Comparison of ENCODE assay signal across 9 mouse cellular contexts in genomic region chr4:134371316-134371855, GRCm38 (mm10). TPM values are rescaled to one million over a fixed set of nuclear protein-coding genes. Genes with fewer than 3 reads are reported as not detected.
DNase-seq lines count a peak whose midpoint lies in the region; ATAC-seq lines count a peak whose summit lies in the region.
"Had no signal": no experiment of that assay in that cellular context is flagged by ENCODE, and none has a peak within 500 bp of the region (broad histone marks: within the 10 kb centered on the region; RNA-seq: fewer than 3 reads in every experiment).

No protein-coding gene starts in this region.

- ATAC-seq in CD4-positive, CD25-positive, alpha-beta regulatory T cell, adult 4 months = no peak
- peak; percentile 9 for ATAC-seq in inflammation-experienced regulatory T-cells, adult 6 months

- DNase-seq in CD4-positive, CD25-positive, alpha-beta regulatory T cell, adult 2 months (ENCODE audit: low read depth, low spot score) = peak; percentile 20
- peak; percentile 34 for DNase-seq in right cerebral cortex, adult 18-20 months
- no peak for DNase-seq in right cerebral cortex, postnatal 25 days
- DNase-seq in naive thymus-derived CD4-positive, alpha-beta T cell, adult 2 months (ENCODE audit: low read depth) = peak; percentile 42
- no peak for DNase-seq in testis, postnatal 10 days (ENCODE audit: low spot score)
- DNase-seq in adrenal gland, adult 8-10 months = no peak

RNA-seq across cellular contexts. Expression of gene Extl1, which starts 12.3 kb away (rescaled TPM):
- polyA plus RNA-seq in CD4-positive, CD25-positive, alpha-beta regulatory T cell, adult 4 months (2017; shearing (Covaris generic)) = 1 to 10 TPM; 2.2 to 2.3 TPM
- polyA plus RNA-seq in inflammation-experienced regulatory T-cells, adult 6 months (2017; shearing (Covaris generic)) = 1 to 10 TPM in 2 of 3 experiments, under 1 TPM in 1; 0.21 to 1.3 (median 1.0) TPM
- 10 to 100 TPM in 2 of 4 experiments, 1 to 10 TPM in 2; 3.3 to 15.4 (median 9.4) TPM for total RNA-seq in adrenal gland, adult 8-10 months (2022)

RNA-seq across cellular contexts. Expression of gene Pafah2, which starts 24.7 kb away (rescaled TPM):
- polyA plus RNA-seq in CD4-positive, CD25-positive, alpha-beta regulatory T cell, adult 4 months (2017; shearing (Covaris generic)) = 1 to 10 TPM in 1 of 2 experiments, under 1 TPM in 1; 0.30 to 2.4 TPM
- 1 to 10 TPM in 2 of 3 experiments, under 1 TPM in 1; 0.80 to 1.5 (median 1.2) TPM for polyA plus RNA-seq in inflammation-experienced regulatory T-cells, adult 6 months (2017; shearing (Covaris generic))
- total RNA-seq in adrenal gland, adult 8-10 months (2022) = 10 to 100 TPM; 13.9 to 21.7 (median 19.0) TPM

RNA-seq across cellular contexts. Expression of gene Slc30a2, which starts 28.4 kb away (rescaled TPM):
- under 1 TPM; 0.19 TPM for polyA plus RNA-seq in CD4-positive, CD25-positive, alpha-beta regulatory T cell, adult 4 months (2017; shearing (Covaris generic))
- under 1 TPM; 0.21 to 0.34 (median 0.29) TPM for polyA plus RNA-seq in inflammation-experienced regulatory T-cells, adult 6 months (2017; shearing (Covaris generic))
- total RNA-seq in adrenal gland, adult 8-10 months (2022) = 100 to 1,000 TPM in 2 of 4 experiments, 10 to 100 TPM in 2; 29.5 to 113 (median 69.5) TPM

RNA-seq across cellular contexts. Expression of gene Trim63, which starts 56.5 kb away (rescaled TPM):
- not detected for polyA plus RNA-seq in CD4-positive, CD25-positive, alpha-beta regulatory T cell, adult 4 months (2017; shearing (Covaris generic))
- not detected for polyA plus RNA-seq in inflammation-experienced regulatory T-cells, adult 6 months (2017; shearing (Covaris generic))
- total RNA-seq in adrenal gland, adult 8-10 months (2022) = not detected
- total RNA-seq: layer of hippocampus, postnatal 25 days had no signal

Comparison
In these comparisons a context has a peak if more than half of its experiments do, and no peak if none do; other contexts are left out.
1. DNase-seq: peak in CD4-positive, CD25-positive, alpha-beta regulatory T cell, adult 2 months (single experiment), right cerebral cortex, adult 18-20 months (single experiment) and naive thymus-derived CD4-positive, alpha-beta T cell, adult 2 months (single experiment); none in right cerebral cortex, postnatal 25 days (single experiment), testis, postnatal 10 days (single experiment) and adrenal gland, adult 8-10 months (single experiment).